Mouse (Mus musculus) liver, embryonic 14.5 days (tissue): ENCODE measurements around the gene Toe1. TPM values are rescaled to one million over a fixed set of nuclear protein-coding genes. Genes with fewer than 3 reads are reported as not detected.

Source experiments
- ATAC-seq: fragments of 200-750 bp; cut with Nextera tagmentation; 2 replicates; pipeline ENCODE4 v1.8.0; 2017; ENCODE audit warnings: moderate number of reproducible peaks, mild to moderate bottlenecking, moderate library complexity; ENCODE audit not compliant: insufficient read depth
- DNase-seq, 3 experiments: peaks; one replicate each; pipeline ENCODE4 v3.0.0-alpha.2; 2012 to 2013; ENCODE audit warnings: low read depth in 3 of 3, low spot score in 3 of 3
- H3K27ac ChIP-seq: fragments of 300-500 bp; sonication (generic); 2 replicates; pipeline ENCODE4 v1.5.1; 2014; ENCODE audit warnings: moderate library complexity, mild to moderate bottlenecking, control low read depth, inconsistent platforms
- H3K27me3 ChIP-seq: fragments of 300-500 bp; sonication (generic); 2 replicates; pipeline ENCODE4 v1.6.1; 2014; ENCODE audit warnings: mild to moderate bottlenecking, low read length, moderate library complexity; ENCODE audit not compliant: control insufficient read depth, insufficient read depth
- H3K36me3 ChIP-seq: fragments of 300-500 bp; sonication (generic); replicated peaks from 2 replicates; pipeline ENCODE4 v1.6.1; 2014; ENCODE audit warnings: low read depth; ENCODE audit not compliant: control insufficient read depth, insufficient read depth
- H3K4me1 ChIP-seq, 2 experiments: fragments of 200-500 bp in 1 of 2; fragments of 300-500 bp in 1 of 2; sonication (generic) in 1 of 2; replicated peaks; 2 replicates each; pipeline ENCODE4 v1.6.1; 2012 to 2014; ENCODE audit warnings: antibody characterized with exemption in 1 of 2, inconsistent platforms in 1 of 2, low read length in 1 of 2; ENCODE audit not compliant: control insufficient read depth in 2 of 2, insufficient read depth in 2 of 2
- H3K4me2 ChIP-seq: fragments of 300-500 bp; sonication (generic); 2 replicates; pipeline ENCODE4 v1.6.1; 2014; ENCODE audit warnings: low read depth, mild to moderate bottlenecking, control low read depth, moderate library complexity
- H3K4me3 ChIP-seq, 2 experiments: fragments of 200-500 bp in 1 of 2; fragments of 300-500 bp in 1 of 2; sonication (generic) in 1 of 2; 2 replicates each; pipeline ENCODE4 v1.5.1; 2012 to 2014; ENCODE audit warnings: low read depth in 2 of 2, low read length in 2 of 2, mild to moderate bottlenecking in 2 of 2, control low read depth in 1 of 2, inconsistent platforms in 1 of 2, moderate library complexity in 1 of 2; ENCODE audit not compliant: insufficient read depth in 1 of 2
- H3K9ac ChIP-seq: fragments of 300-500 bp; sonication (generic); replicated peaks from 2 replicates; pipeline ENCODE4 v1.6.1; 2014; ENCODE audit warnings: mild to moderate bottlenecking, control low read depth, moderate library complexity
- H3K9me3 ChIP-seq: fragments of 300-500 bp; sonication (generic); 2 replicates; pipeline ENCODE4 v1.6.1; 2016; ENCODE audit warnings: low read length, mixed read lengths; ENCODE audit not compliant: control insufficient read depth
- CTCF ChIP-seq: IDR thresholded peaks from 2 replicates; pipeline ENCODE4 v1.5.1; 2016; ENCODE audit warnings: antibody characterized with exemption, low read depth, control low read depth
- EP300 ChIP-seq: IDR thresholded peaks from 2 replicates; pipeline ENCODE4 v1.6.1; 2016; ENCODE audit warnings: antibody characterized with exemption, low read depth
- WGBS: fragments of 180-500 bp; shearing (Covaris S2); extraction: QIAGEN DNeasy Blood & Tissue Kit; methylation state at CpG from one replicate; pipeline ENCODE4 v1.1.7; 2014; ENCODE audit not compliant: insufficient replicate concordance; 5-methylcytosine and 5-hydroxymethylcytosine counted together
- polyA plus RNA-seq, 2 experiments: library from polyadenylated mRNA; depleted of rRNA in 1 of 2; stranded (reverse) in 1 of 2; unstranded in 1 of 2; fragments of >200 nt; fragmentation: Nextera tagmentation in 1 of 2; extraction: Ambion mirVana in 1 of 2; gene quantifications; 2 replicates each; pipeline versions ENCODE4 v1.2.1 to v1.2.3; 2012 to 2014

Gene Toe1
- polyA plus RNA-seq, 2 experiments: 14.2 to 14.7 TPM

GRCm38 (mm10) chr4:116769060-116769459, 38.4 kb downstream of the Toe1 start:
- Histone ChIP-seq H3K27ac (no peak overlapping the region), H3K4me1 (peaks cover 0 to 7% of the 10 kb centered on the region in 2 experiments; a peak in 3 of 4 replicates), H3K9ac (no peak overlapping the region), H3K27me3 (no peaks in the 10 kb centered on the region), H3K9me3 (no peaks in the 10 kb centered on the region), H3K4me2 (no peak overlapping the region), H3K4me3 (no peak overlapping the region), H3K36me3 (no peaks in the 10 kb centered on the region)
- ATAC-seq (no peak), DNase-seq (peak in 1 of 3 experiments; percentile 3)
- TF ChIP-seq CTCF (no peak), EP300 (no peak)

DNA sequence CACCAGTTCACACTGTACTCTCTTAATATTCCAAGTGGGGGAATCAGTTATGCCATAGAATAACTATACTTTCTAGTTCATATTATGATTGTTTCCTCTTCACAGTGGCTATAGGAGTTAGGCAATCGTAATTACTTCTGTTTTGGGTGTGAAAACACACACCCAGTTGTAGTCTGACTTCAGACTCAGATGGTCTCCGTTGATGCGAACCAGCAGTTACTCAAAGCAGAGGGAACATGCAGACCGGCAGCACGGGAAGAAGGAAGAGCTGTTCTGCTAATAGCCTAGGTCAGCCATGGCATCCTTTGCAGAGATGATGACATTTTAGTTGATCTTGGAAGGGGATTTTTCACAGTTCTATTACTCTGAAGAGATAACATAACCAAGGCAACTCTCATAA, 38.9 kb downstream of the Toe1 start:
- TF ChIP-seq CTCF: no peak
- TF ChIP-seq EP300: no peak
- Histone ChIP-seq H3K27me3 (no peaks in the 10 kb centered on the region), H3K4me2 (no peak overlapping the region), H3K4me1 (peaks cover 0 to 7% of the 10 kb centered on the region in 2 experiments; a peak in 3 of 4 replicates), H3K36me3 (no peaks in the 10 kb centered on the region), H3K27ac (no peak overlapping the region), H3K4me3 (no peak overlapping the region), H3K9ac (no peak overlapping the region), H3K9me3 (no peaks in the 10 kb centered on the region)
- ATAC-seq (no peak), DNase-seq (no peak)
- 69% methylated on average over 5 of the region's 5 CpGs for WGBS

GRCm38 (mm10) chr4:116764001-116764400, 43.4 kb downstream of the Toe1 start:
- Histone ChIP-seq H3K4me2 (no peak overlapping the region), H3K4me3 (no peak overlapping the region), H3K9ac (no peak overlapping the region), H3K4me1 (peaks cover 0 to 5% of the 10 kb centered on the region in 2 experiments; a peak in 3 of 4 replicates), H3K27ac (no peak overlapping the region), H3K36me3 (no peaks in the 10 kb centered on the region), H3K9me3 (no peaks in the 10 kb centered on the region), H3K27me3 (no peaks in the 10 kb centered on the region)
- DNase-seq (no peak), ATAC-seq (no peak)
- TF ChIP-seq CTCF (no peak), EP300 (no peak)
- 70% methylated on average over 5 of the region's 5 CpGs for WGBS

DNA sequence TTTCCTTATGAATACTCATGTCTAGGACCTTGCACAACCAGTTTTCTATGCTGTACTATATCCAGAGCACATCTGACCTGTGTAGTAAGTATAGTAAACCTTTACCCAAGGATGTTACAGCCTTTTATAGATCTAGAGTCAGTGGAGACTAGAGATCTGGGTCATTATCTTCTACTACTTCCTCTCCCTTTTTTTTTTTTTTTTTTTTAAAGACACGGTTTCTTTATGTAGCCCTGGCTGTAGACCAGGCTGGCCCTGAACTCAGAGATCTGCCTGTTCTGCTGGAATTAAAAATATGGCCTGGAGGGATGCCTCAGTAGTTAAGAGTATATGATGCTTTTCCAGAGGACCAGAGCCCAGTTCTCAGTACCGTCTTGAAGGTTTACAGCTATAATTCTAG, 45.5 kb downstream of the Toe1 start:
- Histone ChIP-seq H3K36me3 (no peaks in the 10 kb centered on the region), H3K4me2 (no peak overlapping the region), H3K27ac (no peak overlapping the region), H3K27me3 (no peaks in the 10 kb centered on the region), H3K9me3 (no peaks in the 10 kb centered on the region), H3K4me1 (0 out of 4 replicates have a peak, but pooled peaks cover 0 to 2% of the 10 kb centered on the region in 2 experiments), H3K4me3 (no peak overlapping the region), H3K9ac (no peak overlapping the region)
- WGBS: 51% methylated on average over 2 of the region's 2 CpGs
- DNase-seq: no peak
- no peak for TF ChIP-seq CTCF
- TF ChIP-seq EP300: no peak
- ATAC-seq: no peak

- no peaks in the 10 kb centered on the region for H3K9me3 ChIP-seq
- DNase-seq (no peak), ATAC-seq (no peak)
- no peaks in the 10 kb centered on the region for H3K4me1 ChIP-seq
- 75% methylated on average over 2 of the region's 2 CpGs for WGBS
- no peak overlapping the region for H3K4me2 ChIP-seq
- no peaks in the 10 kb centered on the region for H3K27me3 ChIP-seq
- no peaks in the 10 kb centered on the region for H3K36me3 ChIP-seq
- H3K4me3 ChIP-seq: no peak overlapping the region
- no peak for TF ChIP-seq CTCF
- no peak for TF ChIP-seq EP300
- H3K9ac ChIP-seq: no peak overlapping the region
- H3K27ac ChIP-seq: no peak overlapping the region
Observed at GRCm38 (mm10) chr4:116749750-116750149, 57.7 kb downstream of the Toe1 start.

Other genes starting within 250 kb of the Toe1 start
- 12.7 and 17.3 TPM in 2 replicates for gene Gpbp1l1, start 250.0 kb downstream of the Toe1 start, polyA plus RNA-seq (2012; rRNA removed)
- 17.0 and 18.4 TPM in 2 replicates for gene Gpbp1l1, start 250.0 kb downstream of the Toe1 start, polyA plus RNA-seq (2014; fragmentation: Nextera tagmentation; extraction: Ambion mirVana)
- gene Ccdc17, start 211.0 kb downstream of the Toe1 start, polyA plus RNA-seq (2012; rRNA removed): 1.9 and 2.1 TPM in 2 replicates
- 1.9 and 2.0 TPM in 2 replicates for gene Ccdc17, start 211.0 kb downstream of the Toe1 start, polyA plus RNA-seq (2014; fragmentation: Nextera tagmentation; extraction: Ambion mirVana)
- gene Nasp, start 179.7 kb downstream of the Toe1 start, polyA plus RNA-seq (2012; rRNA removed): 19.2 and 38.1 TPM in 2 replicates
- gene Nasp, start 179.7 kb downstream of the Toe1 start, polyA plus RNA-seq (2014; fragmentation: Nextera tagmentation; extraction: Ambion mirVana): 61.5 and 66.6 TPM in 2 replicates
- 176 and 194 TPM in 2 replicates for gene Akr1a1, start 156.0 kb downstream of the Toe1 start, polyA plus RNA-seq (2012; rRNA removed)
- 275 and 295 TPM in 2 replicates for gene Akr1a1, start 156.0 kb downstream of the Toe1 start, polyA plus RNA-seq (2014; fragmentation: Nextera tagmentation; extraction: Ambion mirVana)
- 127 and 234 TPM in 2 replicates for gene Prdx1, start 122.1 kb downstream of the Toe1 start, polyA plus RNA-seq (2012; rRNA removed)
- gene Prdx1, start 122.1 kb downstream of the Toe1 start, polyA plus RNA-seq (2014; fragmentation: Nextera tagmentation; extraction: Ambion mirVana): 862 and 916 TPM in 2 replicates
- gene Mmachc, start 99.2 kb downstream of the Toe1 start, polyA plus RNA-seq (2012; rRNA removed): 7.0 and 8.5 TPM in 2 replicates
- gene Mmachc, start 99.2 kb downstream of the Toe1 start, polyA plus RNA-seq (2014; fragmentation: Nextera tagmentation; extraction: Ambion mirVana): 4.1 and 5.9 TPM in 2 replicates
- 12.6 and 16.0 TPM in 2 replicates for gene Ccdc163, start 99.1 kb downstream of the Toe1 start, polyA plus RNA-seq (2012; rRNA removed)
- gene Ccdc163, start 99.1 kb downstream of the Toe1 start, polyA plus RNA-seq (2014; fragmentation: Nextera tagmentation; extraction: Ambion mirVana): 9.1 and 12.7 TPM in 2 replicates
- gene Tesk2, start 86.7 kb downstream of the Toe1 start, polyA plus RNA-seq (2012; rRNA removed): 1.3 and 1.6 TPM in 2 replicates
- gene Tesk2, start 86.7 kb downstream of the Toe1 start, polyA plus RNA-seq (2014; fragmentation: Nextera tagmentation; extraction: Ambion mirVana): 3.2 and 3.4 TPM in 2 replicates
- 2.7 and 3.5 TPM in 2 replicates for gene Mutyh, start 83 bp upstream of the Toe1 start, polyA plus RNA-seq (2012; rRNA removed)
- 1.7 and 2.1 TPM in 2 replicates for gene Mutyh, start 83 bp upstream of the Toe1 start, polyA plus RNA-seq (2014; fragmentation: Nextera tagmentation; extraction: Ambion mirVana)
- 0.15 and 0.19 TPM in 2 replicates for gene Hpdl, start 14.1 kb upstream of the Toe1 start, polyA plus RNA-seq (2012; rRNA removed)
- gene Hpdl, start 14.1 kb upstream of the Toe1 start, polyA plus RNA-seq (2014; fragmentation: Nextera tagmentation; extraction: Ambion mirVana): 0.13 and 0.19 TPM in 2 replicates
- 0.06 and 0.10 TPM in 2 replicates for gene Zswim5, start 69.7 kb upstream of the Toe1 start, polyA plus RNA-seq (2012; rRNA removed)
- gene Zswim5, start 69.7 kb upstream of the Toe1 start, polyA plus RNA-seq (2014; fragmentation: Nextera tagmentation; extraction: Ambion mirVana): 0.03 and 0.04 TPM in 2 replicates
- 414 and 441 TPM in 2 replicates for gene Urod, start 186.8 kb upstream of the Toe1 start, polyA plus RNA-seq (2012; rRNA removed)
- 567 and 604 TPM in 2 replicates for gene Urod, start 186.8 kb upstream of the Toe1 start, polyA plus RNA-seq (2014; fragmentation: Nextera tagmentation; extraction: Ambion mirVana)
- gene Hectd3, start 187.7 kb upstream of the Toe1 start, polyA plus RNA-seq (2012; rRNA removed): 8.0 and 8.9 TPM in 2 replicates
- gene Hectd3, start 187.7 kb upstream of the Toe1 start, polyA plus RNA-seq (2014; fragmentation: Nextera tagmentation; extraction: Ambion mirVana): 4.9 and 5.7 TPM in 2 replicates
- gene Eif2b3, start 211.8 kb upstream of the Toe1 start, polyA plus RNA-seq (2012; rRNA removed): 12.3 and 17.3 TPM in 2 replicates
- gene Eif2b3, start 211.8 kb upstream of the Toe1 start, polyA plus RNA-seq (2014; fragmentation: Nextera tagmentation; extraction: Ambion mirVana): 32.7 and 34.3 TPM in 2 replicates